ENCODE assay signal across 11 mouse cellular contexts in genomic region chr6:88566676-88567075, GRCm38 (mm10). TPM values are rescaled to one million over a fixed set of nuclear protein-coding genes. Genes with fewer than 3 reads are reported as not detected.
DNase-seq lines count a peak whose midpoint lies in the region; ATAC-seq lines count a peak whose summit lies in the region.
"Had no signal": no experiment of that assay in that cellular context is flagged by ENCODE, and none has a peak within 500 bp of the region (broad histone marks: within the 10 kb centered on the region; RNA-seq: fewer than 3 reads in every experiment).

No protein-coding gene starts in this region.

- ATAC-seq in intestine, embryonic 15.5 days = no peak
- ATAC-seq in intestine, embryonic 16.5 days = no peak
- no peak for ATAC-seq in stomach, embryonic 16.5 days (ENCODE audit: insufficient read depth, low FRiP score)
- no peak for ATAC-seq in activated CD4-positive, CD25-positive, alpha-beta regulatory T cell, adult 4 months
- ATAC-seq: inflammation-experienced regulatory T-cells, adult 6 months had no signal

- peak; percentile 16 for DNase-seq in embryo, embryonic 9.5 days (ENCODE audit: extremely low spot score)
- DNase-seq in embryo, embryonic 10 days (ENCODE audit: low spot score) = no peak
- DNase-seq in retina, postnatal 1 day = peak; percentile 44
- DNase-seq in retina, embryonic 14.5 days (ENCODE audit: low spot score) = no peak

- no peaks in the 10 kb centered on the region for H3K9me3 ChIP-seq in intestine, embryonic 15.5 days
- H3K9me3 ChIP-seq in intestine, embryonic 16.5 days (ENCODE audit: control insufficient read depth, low read length) = no peaks in the 10 kb centered on the region
- no peaks in the 10 kb centered on the region for H3K9me3 ChIP-seq in stomach, embryonic 16.5 days (replicated peaks; ENCODE audit: control insufficient read depth, low read length)
- H3K9me3 ChIP-seq: G1E; limb, embryonic 15.5 days had no signal

- WGBS in intestine, embryonic 15.5 days = 35% methylated on average over 7 of the region's 7 CpGs
- WGBS in intestine, embryonic 16.5 days = 36% methylated on average over 7 of the region's 7 CpGs
- 39% methylated on average over 7 of the region's 7 CpGs for WGBS in stomach, embryonic 16.5 days

- H3K4me2 ChIP-seq in intestine, embryonic 15.5 days (replicated peaks) = peak overlapping the region; percentile 26; the same call in 1 of the 2 replicates
- H3K4me2 ChIP-seq in intestine, embryonic 16.5 days (ENCODE audit: low read depth, low read length) = no peak overlapping the region
- peak overlapping the region; percentile 21; the same call in 1 of the 2 replicates for H3K4me2 ChIP-seq in stomach, embryonic 16.5 days (ENCODE audit: low read depth, low read length)
- H3K4me2 ChIP-seq: limb, embryonic 15.5 days had no signal

- H3K4me3 ChIP-seq in intestine, embryonic 15.5 days (replicated peaks) = no peak overlapping the region
- no peak overlapping the region for H3K4me3 ChIP-seq in intestine, embryonic 16.5 days (ENCODE audit: low read length)
- H3K4me3 ChIP-seq in stomach, embryonic 16.5 days (replicated peaks; ENCODE audit: low read length) = no peak overlapping the region
- H3K4me3 ChIP-seq: limb, embryonic 15.5 days had no signal

- H3K36me3 ChIP-seq in intestine, embryonic 15.5 days = no peaks in the 10 kb centered on the region
- no peaks in the 10 kb centered on the region for H3K36me3 ChIP-seq in intestine, embryonic 16.5 days (ENCODE audit: control insufficient read depth, insufficient read depth, low read length)
- H3K36me3 ChIP-seq in stomach, embryonic 16.5 days (ENCODE audit: control insufficient read depth, insufficient read depth, low read length) = no peaks in the 10 kb centered on the region
- H3K36me3 ChIP-seq: G1E; limb, embryonic 15.5 days had no signal

- H3K27ac ChIP-seq in intestine, embryonic 15.5 days = no peak overlapping the region
- no peak overlapping the region for H3K27ac ChIP-seq in intestine, embryonic 16.5 days (ENCODE audit: low read length)
- H3K27ac ChIP-seq in stomach, embryonic 16.5 days (ENCODE audit: low read length) = no peak overlapping the region
- H3K27ac ChIP-seq: limb, embryonic 15.5 days had no signal

- H3K9ac ChIP-seq in intestine, embryonic 15.5 days = no peak overlapping the region
- H3K9ac ChIP-seq in intestine, embryonic 16.5 days (ENCODE audit: low read depth, low read length) = no peak overlapping the region
- no peak overlapping the region for H3K9ac ChIP-seq in stomach, embryonic 16.5 days (ENCODE audit: low read length)
- H3K9ac ChIP-seq: limb, embryonic 15.5 days had no signal

- H3K4me1 ChIP-seq in intestine, embryonic 15.5 days (replicated peaks) = no peaks in the 10 kb centered on the region
- H3K4me1 ChIP-seq in intestine, embryonic 16.5 days (ENCODE audit: control insufficient read depth, insufficient read depth, low read length) = no peaks in the 10 kb centered on the region
- peaks cover 7% of the 10 kb centered on the region for H3K4me1 ChIP-seq in stomach, embryonic 16.5 days (ENCODE audit: control insufficient read depth, insufficient read depth, low read length)
- H3K4me1 ChIP-seq: limb, embryonic 15.5 days had no signal

- peaks cover 6% of the 10 kb centered on the region for H3K27me3 ChIP-seq in intestine, embryonic 15.5 days (replicated peaks)
- H3K27me3 ChIP-seq in intestine, embryonic 16.5 days (replicated peaks; ENCODE audit: control insufficient read depth, insufficient read depth, low read length) = no peaks in the 10 kb centered on the region
- H3K27me3 ChIP-seq in stomach, embryonic 16.5 days (ENCODE audit: control insufficient read depth, insufficient read depth, low read length) = no peaks in the 10 kb centered on the region

RNA-seq across cellular contexts. Expression of gene Sec61a1, which starts 48.0 kb away (rescaled TPM):
- polyA plus RNA-seq in intestine, embryonic 15.5 days (2015; fragmentation: Nextera tagmentation; extraction: Ambion mirVana) = 256 and 276 TPM in 2 replicates
- polyA plus RNA-seq in intestine, embryonic 16.5 days (2015; fragmentation: Nextera tagmentation; extraction: Ambion mirVana) = 277 and 297 TPM in 2 replicates
- polyA plus RNA-seq in stomach, embryonic 16.5 days (2015; fragmentation: Nextera tagmentation; extraction: Ambion mirVana) = 283 and 303 TPM in 2 replicates
- 100 to 1,000 TPM; 183 to 192 TPM for polyA plus RNA-seq in activated CD4-positive, CD25-positive, alpha-beta regulatory T cell, adult 4 months (2017; shearing (Covaris generic))

Comparison
In these comparisons a context has a peak if more than half of its experiments do, and no peak if none do; other contexts are left out.
1. DNase-seq: peak in embryo, embryonic 9.5 days (single experiment) and retina, postnatal 1 day (single experiment); none in embryo, embryonic 10 days (single experiment) and retina, embryonic 14.5 days (single experiment).